Mouse (Mus musculus) adrenal gland (tissue): ENCODE measurements around the gene Papln.

Experiments used
- intact Hi-C: fragments of 180-260 bp; cut with DNase I; formaldehyde crosslinking; loops from one replicate; pipeline ENCODE4 v1.15.1; 2025

Papln gene

GRCm38 (mm10) chr12:83811901-83812300, 48.5 kb downstream of the Papln start:
- intact Hi-C loops = no loop called here

- intact Hi-C loops = no loop called here
Observed at GRCm38 (mm10) chr12:83816616-83817015, 53.2 kb downstream of the Papln start.

GRCm38 (mm10) chr12:83830424-83830823, 67.0 kb downstream of the Papln start:
- intact Hi-C loops = no loop called here

- intact Hi-C loops = no loop called here
Observed at GRCm38 (mm10) chr12:83833979-83834378, 70.5 kb downstream of the Papln start.

- intact Hi-C loops = no loop called here
Observed at GRCm38 (mm10) chr12:83841409-83842190, 78.2 kb downstream of the Papln start.
